Mouse (Mus musculus) neural tube, embryonic 14.5 days (tissue): ENCODE data around the gene Thoc7. TPM values are rescaled to one million over a fixed set of nuclear protein-coding genes. Genes with fewer than 3 reads are reported as not detected.

Source experiments
- ATAC-seq: fragments of 200-750 bp; cut with Nextera tagmentation; 2 replicates; pipeline ENCODE4 v1.8.0; 2017; ENCODE audit warnings: low read depth, mild to moderate bottlenecking, moderate TSS enrichment, moderate library complexity
- H3K27ac ChIP-seq: fragments of 300-500 bp; sonication (generic); 2 replicates; pipeline ENCODE4 v1.5.1; 2014; ENCODE audit warnings: low read depth, mild to moderate bottlenecking, control low read depth, low read length, moderate library complexity, mixed read lengths
- H3K27me3 ChIP-seq: fragments of 300-500 bp; sonication (generic); 2 replicates; pipeline ENCODE4 v1.6.1; 2014; ENCODE audit warnings: low read length; ENCODE audit not compliant: control insufficient read depth, insufficient read depth
- H3K36me3 ChIP-seq: fragments of 300-500 bp; sonication (generic); 2 replicates; pipeline ENCODE4 v1.6.1; 2014; ENCODE audit warnings: low read length, mixed read lengths; ENCODE audit not compliant: control insufficient read depth, insufficient read depth
- H3K4me1 ChIP-seq: fragments of 300-500 bp; sonication (generic); 2 replicates; pipeline ENCODE4 v1.6.1; 2014; ENCODE audit warnings: low read length; ENCODE audit not compliant: control insufficient read depth, insufficient read depth
- H3K4me2 ChIP-seq: fragments of 300-500 bp; sonication (generic); 2 replicates; pipeline ENCODE4 v1.6.1; 2014; ENCODE audit warnings: mild to moderate bottlenecking, low read depth, low read length, control low read depth
- H3K4me3 ChIP-seq: fragments of 300-500 bp; sonication (generic); 2 replicates; pipeline ENCODE4 v1.5.1; 2014; ENCODE audit warnings: low read depth, low read length, control low read depth, mixed read lengths
- H3K9ac ChIP-seq: fragments of 300-500 bp; sonication (generic); replicated peaks from 2 replicates; pipeline ENCODE4 v1.6.1; 2014; ENCODE audit warnings: low read depth, mild to moderate bottlenecking, control low read depth, low read length, mixed read lengths
- H3K9me3 ChIP-seq: fragments of 300-500 bp; sonication (generic); 2 replicates; pipeline ENCODE4 v1.6.1; 2016; ENCODE audit warnings: low read length; ENCODE audit not compliant: control insufficient read depth
- WGBS: fragments of 180-500 bp; shearing (Covaris S2); extraction: QIAGEN DNeasy Blood & Tissue Kit; methylation state at CpG from one replicate; pipeline ENCODE4 v1.1.7; 2014; 5-methylcytosine and 5-hydroxymethylcytosine counted together
- polyA plus RNA-seq: library from polyadenylated mRNA; unstranded; fragments of >200 nt; fragmentation: Nextera tagmentation; extraction: Ambion mirVana; gene quantifications from 2 replicates; pipeline ENCODE4 v1.2.1, GENCODE M21; 2014

The Thoc7 gene
- polyA plus RNA-seq, 1 experiment from 2014 or later: 228 TPM

GRCm38 (mm10) chr14:13950401-13950800, 11.3 kb downstream of the Thoc7 start:
- Histone ChIP-seq H3K27me3 (no peaks in the 10 kb centered on the region), H3K9ac (no peak overlapping the region), H3K9me3 (no peaks in the 10 kb centered on the region), H3K4me3 (no peak overlapping the region), H3K27ac (no peak overlapping the region), H3K4me1 (no peaks in the 10 kb centered on the region), H3K4me2 (no peak overlapping the region), H3K36me3 (peaks cover 32% of the 10 kb centered on the region)
- ATAC-seq: peak; percentile 70; the same call in 1 of the 2 replicates

- Histone ChIP-seq H3K27me3 (no peaks in the 10 kb centered on the region), H3K4me2 (no peak overlapping the region), H3K4me3 (no peak overlapping the region), H3K9me3 (no peaks in the 10 kb centered on the region), H3K9ac (no peak overlapping the region), H3K36me3 (peaks cover 32% of the 10 kb centered on the region), H3K27ac (0 out of 2 replicates have a peak overlapping the region, but pooled peaks have one; percentile 44), H3K4me1 (no peaks in the 10 kb centered on the region)
- ATAC-seq: no peak
- WGBS: 91% methylated on average over 7 of the region's 7 CpGs
Measured at GRCm38 (mm10) chr14:13948345-13948744, 13.3 kb downstream of the Thoc7 start.

GRCm38 (mm10) chr14:13944686-13945085, 17.0 kb downstream of the Thoc7 start:
- no peak for ATAC-seq
- 93% methylated on average over 4 of the region's 4 CpGs for WGBS

DNA sequence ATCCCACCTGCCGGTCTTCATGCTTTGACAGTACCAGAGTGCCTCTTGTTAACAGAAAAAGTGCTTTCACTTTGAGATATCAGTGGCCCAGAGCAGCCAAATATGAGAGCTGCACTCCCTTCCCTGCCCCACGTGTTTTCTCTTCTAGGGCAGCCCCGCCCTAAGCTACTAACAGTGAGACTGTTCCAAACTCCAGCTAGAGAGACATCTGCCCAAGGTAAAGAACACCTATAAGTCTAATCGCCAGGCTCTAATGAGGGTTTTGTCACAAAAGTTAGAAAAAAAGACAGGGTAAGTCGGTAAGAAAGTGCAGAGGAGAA, 27.6 kb downstream of the Thoc7 start:
- WGBS: 51% methylated on average over 5 of the region's 5 CpGs
- Histone ChIP-seq H3K4me3 (no peak overlapping the region), H3K9me3 (no peaks in the 10 kb centered on the region), H3K4me1 (0 out of 2 replicates have a peak, but pooled peaks cover 3% of the 10 kb centered on the region), H3K9ac (no peak overlapping the region), H3K27ac (no peak overlapping the region), H3K36me3 (no peaks in the 10 kb centered on the region), H3K27me3 (no peaks in the 10 kb centered on the region), H3K4me2 (0 out of 2 replicates have a peak overlapping the region, but pooled peaks have one; percentile 47)
- ATAC-seq: no peak

More at GRCm38 (mm10) chr14:13944686-13945085, 17.0 kb downstream of the Thoc7 start:
- Histone ChIP-seq H3K4me2 (no peak overlapping the region), H3K4me3 (no peak overlapping the region), H3K9me3 (no peaks in the 10 kb centered on the region), H3K36me3 (peaks cover 14% of the 10 kb centered on the region), H3K9ac (no peak overlapping the region), H3K4me1 (no peaks in the 10 kb centered on the region), H3K27ac (no peak overlapping the region), H3K27me3 (no peaks in the 10 kb centered on the region)

DNA sequence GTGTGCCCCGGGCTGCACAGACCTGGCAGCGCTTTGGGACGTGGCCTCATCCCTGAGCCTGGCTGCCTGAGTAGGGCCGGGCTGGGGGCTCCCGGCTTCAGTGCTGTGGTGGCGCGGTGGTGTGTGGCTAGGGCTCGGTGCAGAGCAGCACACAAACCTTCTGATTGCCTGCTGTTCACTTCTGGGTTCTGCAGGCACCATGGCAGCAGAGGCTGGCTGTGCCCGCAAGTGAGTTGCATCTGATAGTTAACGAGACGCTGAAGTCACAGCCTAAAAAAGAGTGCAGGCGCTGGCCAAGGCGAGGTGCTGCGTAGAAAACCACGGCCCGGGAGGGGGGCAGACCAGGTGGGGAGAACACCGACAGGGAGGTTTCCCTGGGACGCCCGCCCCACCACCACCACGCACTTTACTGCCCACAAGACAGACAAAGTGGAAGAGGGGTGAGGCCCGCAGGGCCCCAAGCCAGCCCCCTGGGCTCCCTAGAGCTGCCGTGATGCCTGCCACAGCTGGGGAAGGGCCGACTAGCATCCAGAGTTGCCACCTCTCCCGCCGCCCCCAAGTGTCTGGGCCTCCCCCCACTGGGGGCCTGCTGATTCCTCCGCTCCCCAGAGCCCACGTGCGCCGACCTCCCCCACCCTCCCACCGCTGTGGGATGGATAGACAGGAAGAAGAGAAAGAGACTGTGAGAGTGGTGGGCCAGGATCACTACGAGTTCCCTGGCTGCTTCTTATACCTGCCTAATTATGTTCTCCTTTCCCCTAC, 28.2 kb downstream of the Thoc7 start:
- peak; percentile 73; the same call in 1 of the 2 replicates for ATAC-seq
- Histone ChIP-seq H3K4me1 (0 out of 2 replicates have a peak, but pooled peaks cover 3% of the 10 kb centered on the region), H3K9ac (0 out of 2 replicates have a peak overlapping the region, but pooled peaks have one; percentile 21), H3K27ac (no peak overlapping the region), H3K4me2 (peak overlapping the region; percentile 47), H3K36me3 (no peaks in the 10 kb centered on the region), H3K4me3 (peak overlapping the region; percentile 13; the same call in 1 of the 2 replicates), H3K9me3 (no peaks in the 10 kb centered on the region), H3K27me3 (no peaks in the 10 kb centered on the region)
- WGBS: 32% methylated on average over 31 of the region's 31 CpGs

GRCm38 (mm10) chr14:13917630-13918029, 44.0 kb downstream of the Thoc7 start:
- ATAC-seq: peak; percentile 93
- Histone ChIP-seq H3K9me3 (no peaks in the 10 kb centered on the region), H3K27ac (no peak overlapping the region), H3K27me3 (no peaks in the 10 kb centered on the region), H3K36me3 (no peaks in the 10 kb centered on the region), H3K9ac (no peak overlapping the region), H3K4me2 (no peak overlapping the region), H3K4me1 (no peaks in the 10 kb centered on the region), H3K4me3 (no peak overlapping the region)
- 34% methylated on average over 3 of the region's 3 CpGs for WGBS

DNA sequence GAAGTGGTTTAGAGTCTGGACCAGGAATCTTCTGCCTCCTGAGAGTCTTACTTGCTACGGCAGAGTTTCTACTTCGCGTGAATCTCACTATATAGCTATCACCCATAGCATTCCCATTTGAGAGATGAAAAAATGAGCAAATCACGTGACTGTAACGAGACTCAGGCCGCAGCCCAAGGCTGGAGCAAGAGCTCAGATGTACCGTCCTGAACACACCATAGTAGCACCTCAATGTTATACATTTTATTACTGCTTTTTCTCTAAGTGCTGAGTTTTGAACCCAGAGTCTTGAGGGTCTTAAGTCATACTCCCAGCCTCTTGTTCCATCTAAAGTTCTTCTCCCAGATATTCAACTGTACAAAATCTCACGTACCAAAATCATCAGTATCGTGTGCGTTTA, 44.4 kb downstream of the Thoc7 start:
- Histone ChIP-seq H3K9me3 (no peaks in the 10 kb centered on the region), H3K4me3 (no peak overlapping the region), H3K27me3 (no peaks in the 10 kb centered on the region), H3K27ac (no peak overlapping the region), H3K4me1 (no peaks in the 10 kb centered on the region), H3K36me3 (no peaks in the 10 kb centered on the region), H3K4me2 (no peak overlapping the region), H3K9ac (no peak overlapping the region)
- 89% methylated on average over 10 of the region's 10 CpGs for WGBS
- ATAC-seq: peak; percentile 65; the same call in 1 of the 2 replicates

DNA sequence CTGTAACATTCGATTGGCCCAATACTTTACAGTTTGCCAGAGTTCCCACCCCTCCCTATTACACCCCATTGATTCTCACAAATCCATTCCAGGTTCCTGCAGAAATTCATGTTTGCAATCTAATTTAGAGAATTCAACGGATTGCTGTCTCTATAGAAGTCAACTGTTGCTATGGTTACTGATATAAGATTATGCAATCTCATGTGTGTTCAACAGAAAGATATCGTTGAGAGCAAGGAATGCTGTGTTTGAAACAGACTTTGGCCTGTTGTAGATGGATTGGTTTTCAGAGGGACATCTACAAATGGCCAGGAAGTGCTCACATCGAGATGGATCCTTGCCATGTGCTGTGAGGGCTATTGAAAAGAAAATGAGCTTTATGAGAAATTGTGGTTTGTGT, 46.4 kb downstream of the Thoc7 start:
- Histone ChIP-seq H3K27me3 (no peaks in the 10 kb centered on the region), H3K9me3 (no peaks in the 10 kb centered on the region), H3K27ac (no peak overlapping the region), H3K4me2 (no peak overlapping the region), H3K4me3 (no peak overlapping the region), H3K9ac (no peak overlapping the region), H3K4me1 (no peaks in the 10 kb centered on the region), H3K36me3 (no peaks in the 10 kb centered on the region)
- ATAC-seq: no peak
- 74% methylated on average over 4 of the region's 4 CpGs for WGBS

DNA sequence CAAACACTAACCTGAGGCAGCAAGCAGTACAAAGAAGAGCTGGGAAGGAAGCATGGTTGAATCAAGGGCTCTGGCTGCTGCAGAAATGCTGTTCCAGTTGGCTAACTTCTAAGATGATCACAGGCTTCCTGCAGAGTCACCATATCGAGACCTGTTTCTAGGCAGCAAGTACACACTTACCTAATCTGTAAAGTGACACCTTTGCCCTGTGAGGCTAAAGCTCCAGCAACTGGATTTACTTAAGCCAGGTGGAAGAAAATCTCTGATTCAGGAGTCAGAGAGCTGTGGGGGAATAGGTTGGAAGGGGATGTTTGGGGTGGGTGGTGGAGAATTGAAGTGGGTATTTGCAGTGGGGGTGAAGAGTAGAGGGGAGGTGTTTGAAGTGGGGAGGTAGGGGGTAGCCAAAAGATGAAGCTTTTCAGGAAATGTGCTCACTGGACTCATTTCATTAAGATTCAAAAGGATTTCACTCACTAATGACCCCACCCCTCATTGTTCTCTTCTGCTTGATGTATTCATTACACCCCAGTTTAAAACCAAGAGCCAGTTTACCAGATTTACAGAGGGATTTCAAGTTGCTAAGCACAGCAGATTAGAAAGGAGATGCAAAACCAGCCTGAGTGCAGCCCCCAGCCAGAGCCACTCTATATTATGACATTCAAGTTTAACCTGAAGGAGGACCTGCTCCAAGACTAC, 47.1 kb downstream of the Thoc7 start, which contains the start of gene Gm281:
Gene Gm281, minus strand, starts transcription at position 92 of the 696 bp plus-strand sequence.
- H3K9me3 ChIP-seq: no peaks in the 10 kb centered on the region
- no peak within 1 kb of the TSS for H3K27ac ChIP-seq
- H3K9ac ChIP-seq: no peak within 1 kb of the TSS
- H3K4me2 ChIP-seq: no peak within 1 kb of the TSS
- no peaks in the 10 kb centered on the region for H3K36me3 ChIP-seq
- H3K4me3 ChIP-seq: no peak within 1 kb of the TSS
- 69% methylated on average over 1 of the region's 1 CpGs for WGBS
- no peaks in the 10 kb centered on the region for H3K27me3 ChIP-seq
- ATAC-seq: no peak
- no peaks in the 10 kb centered on the region for H3K4me1 ChIP-seq
